Mouse (Mus musculus): ENCODE data around the gene Hes2.

DNA sequence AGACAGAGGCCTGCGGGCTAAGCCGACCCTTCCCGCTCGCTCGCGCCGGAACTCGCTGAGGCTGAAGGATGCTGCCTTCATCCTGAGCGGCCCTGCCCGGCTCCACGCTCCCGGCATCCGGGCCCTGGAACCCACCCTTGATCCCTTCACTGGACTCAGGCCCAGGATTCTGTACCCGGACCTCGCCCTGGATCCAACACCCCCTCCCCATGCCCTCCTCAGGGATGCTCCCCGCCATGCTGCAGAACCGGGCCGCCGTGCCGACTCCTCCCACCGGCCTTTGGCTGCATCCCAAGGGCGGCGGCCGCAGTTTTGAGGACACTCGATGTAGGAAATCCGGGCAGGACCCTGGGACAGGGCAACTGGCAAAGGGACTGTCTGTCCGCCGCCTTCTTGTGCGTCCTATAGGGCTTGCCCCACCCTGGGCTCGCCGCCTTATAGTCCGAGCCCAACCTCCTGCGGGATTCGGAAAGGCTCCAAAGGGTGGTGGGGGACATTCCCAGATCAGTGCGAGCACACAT, 19.7 kb downstream of the Hes2 start:
- TF ChIP-seq CTCF (IDR thresholded peaks at IDR 0.05; ENCODE audit: borderline replicate concordance, extremely low read depth, insufficient read depth, insufficient read length) (no peak), POLR2A (IDR thresholded peaks at IDR 0.05; ENCODE audit: borderline replicate concordance, extremely low read depth, insufficient read depth, insufficient read length, poor library complexity, severe bottlenecking) (no peak)

Measured in brain, embryonic 14.5 days (tissue).